Mouse (Mus musculus) kidney, postnatal 25 days (tissue): ENCODE data around the gene Syt14.
A peak's percentile ranks its signal among the peaks of the same experiment; 100 is the strongest.

Experiments
- DNase-seq, 2 experiments: peaks; one replicate each; pipeline ENCODE4 v3.0.0; 2021; ENCODE audit warnings: mixed read lengths in 2 of 2

Gene Syt14

GRCm38 (mm10) chr1:192986481-192986880, 49.1 kb downstream of the Syt14 start:
- no peak for DNase-seq

GRCm38 (mm10) chr1:192984333-192984732, 51.2 kb downstream of the Syt14 start:
- DNase-seq, result no peak

DNA sequence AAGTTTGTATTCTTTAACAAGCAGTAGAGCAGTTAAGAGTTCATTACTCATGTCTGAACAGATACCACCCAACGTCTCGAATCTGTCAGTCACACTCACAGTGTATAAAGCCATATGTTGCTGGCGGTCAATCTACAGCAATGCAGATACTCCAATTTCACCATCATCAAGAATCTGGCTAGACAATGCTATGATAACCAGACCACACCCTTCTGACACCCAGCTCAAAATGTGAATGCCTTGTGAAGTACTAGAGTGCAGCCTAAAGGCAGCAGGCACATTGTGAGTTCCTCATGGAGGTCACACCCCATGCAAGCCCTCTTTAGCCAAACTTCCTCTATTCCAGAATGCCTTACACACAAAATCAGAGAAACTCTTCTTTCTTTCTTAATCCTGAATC, 53.9 kb downstream of the Syt14 start:
- no peak for DNase-seq

DNA sequence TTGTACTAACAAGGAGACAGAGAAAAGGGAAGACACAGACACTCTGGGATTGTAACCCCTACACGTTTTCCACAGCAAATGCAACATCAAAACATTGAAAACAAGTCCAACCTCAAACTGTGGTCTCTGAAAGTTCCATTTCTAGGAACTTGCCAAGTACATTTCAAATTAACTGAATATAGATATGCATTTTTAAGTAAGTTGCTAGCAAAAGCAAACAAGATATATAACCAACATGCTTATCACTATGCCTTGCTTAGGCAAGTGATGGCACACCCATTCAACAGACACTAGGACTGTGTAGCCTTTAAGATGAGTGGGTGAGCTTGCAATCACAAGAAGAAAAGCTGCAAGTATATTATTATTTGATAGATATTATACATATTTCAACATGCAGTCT, 54.5 kb downstream of the Syt14 start:
- DNase-seq, result no peak

DNA sequence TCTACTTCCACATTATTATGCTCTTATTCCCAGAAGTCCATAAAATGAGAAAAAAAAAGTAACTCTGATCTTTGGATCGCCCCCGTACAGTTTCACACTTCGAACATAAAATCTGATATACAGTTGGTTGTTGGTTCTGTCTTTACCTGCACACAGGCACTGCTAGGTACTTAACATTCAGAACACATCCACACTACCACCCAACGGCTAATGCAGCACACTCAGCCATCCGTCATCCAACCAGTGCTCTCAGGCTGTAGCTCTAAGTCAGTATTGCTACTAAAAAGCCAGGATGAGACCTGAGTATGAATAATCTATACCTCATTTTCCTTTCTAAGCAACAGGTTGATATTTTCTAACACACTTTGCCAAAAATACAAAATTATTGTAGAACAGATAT, 73.3 kb downstream of the Syt14 start:
- no peak for DNase-seq

DNA sequence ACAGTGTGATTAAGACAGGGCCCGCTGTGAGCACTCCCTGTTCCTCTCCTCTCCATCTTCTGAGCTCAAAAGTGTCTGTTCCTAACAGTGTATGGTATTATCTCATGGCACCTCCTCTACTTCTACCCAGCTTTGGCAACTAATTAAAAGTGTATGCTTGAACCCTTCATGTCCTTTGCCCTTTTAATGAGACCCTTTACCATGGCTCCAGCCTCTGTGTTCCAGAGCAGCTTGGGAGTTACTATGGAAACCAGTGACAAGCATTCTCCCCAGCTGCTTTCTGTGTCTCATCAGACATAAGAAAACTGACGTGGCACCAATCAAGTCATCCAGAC, 87.8 kb downstream of the Syt14 start:
- no peak for DNase-seq

DNA sequence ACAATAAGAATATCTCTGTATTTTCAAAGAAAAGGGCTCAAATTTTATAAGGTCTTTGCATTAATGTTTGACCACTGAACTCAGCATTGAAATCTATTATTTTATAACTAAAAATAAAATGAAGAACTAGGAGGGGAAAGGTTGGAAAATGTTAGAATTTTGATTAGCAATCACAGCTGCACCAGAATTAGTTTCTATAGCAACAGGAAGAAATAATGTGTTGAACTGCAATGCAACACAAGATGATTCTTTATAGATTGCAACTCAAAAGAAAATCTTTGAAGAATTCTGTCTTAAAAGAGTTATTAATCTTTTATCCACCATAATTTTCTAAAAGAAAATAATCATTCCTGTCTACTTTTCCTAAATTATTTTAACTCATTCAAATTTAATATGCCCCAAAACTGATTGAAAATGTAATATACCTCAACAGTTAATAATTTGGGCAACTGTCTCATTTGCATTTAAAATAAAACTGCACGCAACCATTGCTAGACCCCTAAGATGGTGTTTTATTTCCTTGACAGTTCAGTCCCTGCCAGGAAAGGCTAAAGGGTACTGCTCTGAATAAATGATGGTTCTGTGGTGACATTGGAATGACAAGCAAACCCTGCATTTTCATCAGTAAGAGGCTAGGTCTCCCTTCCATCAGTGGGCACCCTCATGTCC, 88.3 kb downstream of the Syt14 start:
- DNase-seq, result no peak

DNA sequence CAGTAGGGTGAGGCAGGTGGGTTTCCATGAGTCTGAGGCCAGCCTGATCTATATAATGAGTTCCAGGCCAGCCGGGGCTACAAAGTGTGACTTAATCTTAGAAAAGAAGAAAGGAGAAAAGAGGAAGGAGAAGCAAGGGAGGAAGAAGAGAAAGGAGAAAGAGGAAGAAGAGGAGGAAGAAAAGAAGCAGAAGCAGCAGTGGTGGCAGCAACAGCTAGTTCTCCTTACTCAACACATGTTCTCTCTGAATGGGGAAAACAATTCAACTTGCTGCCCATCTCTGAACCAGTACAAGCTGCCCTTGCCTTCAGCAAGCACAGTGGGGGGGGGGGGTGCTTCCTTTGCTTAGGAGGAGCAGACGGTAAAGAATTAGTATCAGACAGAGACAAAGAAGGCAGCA, 96.5 kb downstream of the Syt14 start:
- no peak for DNase-seq

DNA sequence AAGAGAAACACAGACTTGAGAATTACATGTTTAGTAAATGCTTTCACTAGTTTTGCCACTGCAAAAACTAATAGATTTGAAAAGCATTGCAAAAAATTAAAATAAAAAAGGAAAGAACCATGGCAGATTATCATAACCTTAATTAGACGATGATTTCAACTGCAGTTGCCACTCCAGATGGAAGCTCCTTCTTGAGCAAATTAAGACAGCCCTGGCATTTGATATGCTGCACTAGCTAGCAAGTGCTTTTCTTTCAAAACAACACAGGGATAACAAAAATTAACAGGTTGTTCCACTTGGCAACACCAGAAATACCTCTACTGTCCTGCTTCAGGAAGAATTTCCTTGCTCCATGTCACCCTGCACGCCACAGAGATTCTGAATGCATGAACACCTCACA, 97.6 kb downstream of the Syt14 start:
- no peak for DNase-seq

DNA sequence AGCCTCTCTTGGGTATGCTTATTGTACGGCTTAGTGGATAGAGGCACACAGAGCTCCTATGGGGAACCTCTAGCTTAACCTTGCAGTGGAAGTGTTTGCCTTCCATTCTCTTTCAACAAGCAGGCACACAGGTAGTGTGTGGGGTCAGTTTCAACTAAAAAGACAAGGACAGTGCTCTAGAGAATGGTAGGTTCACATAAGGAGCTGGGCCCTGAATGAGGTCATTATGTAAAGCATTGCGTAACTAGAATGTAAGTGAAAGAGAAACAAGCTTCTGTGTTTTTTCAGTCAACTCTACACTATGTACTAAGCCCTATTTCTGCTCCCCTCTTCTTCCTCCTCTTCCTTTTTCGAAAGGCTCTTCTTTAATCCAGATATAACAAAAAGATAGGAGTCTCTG, 103.8 kb downstream of the Syt14 start:
- DNase-seq, result no peak

DNA sequence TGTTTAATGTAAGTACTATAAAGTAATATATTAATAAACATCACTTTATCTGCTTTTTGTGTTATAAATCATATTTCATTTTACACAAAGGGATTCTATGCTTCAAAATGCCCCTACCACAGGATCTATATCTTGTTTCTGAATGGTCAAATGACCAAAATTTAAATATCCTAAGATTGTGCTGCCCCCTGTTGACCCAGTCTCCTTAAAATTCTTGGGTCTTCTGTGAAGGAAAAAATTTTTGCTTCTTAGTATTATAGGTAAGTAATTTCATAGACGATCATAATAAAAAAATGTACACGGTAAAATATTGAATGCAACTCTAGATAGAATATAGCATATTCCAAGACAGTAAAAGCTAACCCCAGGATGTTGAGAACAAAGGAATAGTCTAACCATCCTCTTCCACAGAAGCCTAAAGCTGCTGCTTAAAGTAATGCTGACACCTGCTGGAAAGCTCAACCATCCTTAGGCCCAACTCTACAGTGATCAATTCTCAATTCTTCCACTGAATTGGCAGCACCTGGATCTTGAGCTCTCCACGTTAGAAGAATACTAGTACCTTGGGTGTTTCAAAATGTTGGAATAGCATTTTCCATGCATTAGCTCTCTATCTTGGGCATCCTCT, 123.4 kb downstream of the Syt14 start:
- peak in 1 of 2 experiments; percentile 64 for DNase-seq

GRCm38 (mm10) chr1:192901516-192901915, 134.1 kb downstream of the Syt14 start:
- DNase-seq, result no peak

DNA sequence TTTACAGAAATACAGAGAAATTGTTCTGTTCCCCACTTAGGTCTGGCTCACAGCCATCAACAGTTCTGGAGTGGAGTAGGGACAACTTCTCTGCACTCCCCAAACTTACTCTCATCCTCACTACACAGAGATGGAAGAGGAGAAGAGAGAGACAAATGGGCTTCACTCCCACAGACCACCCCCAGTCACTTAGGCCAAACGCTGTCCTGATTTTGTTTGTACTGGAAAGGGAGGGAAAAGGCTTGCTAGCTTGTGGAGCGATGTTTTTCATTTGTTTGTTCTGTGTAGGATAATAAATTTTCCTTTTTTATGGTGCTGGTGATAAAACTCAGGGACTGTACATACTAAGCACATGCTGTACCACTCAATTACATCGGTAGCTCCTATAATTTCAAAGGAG, 134.7 kb downstream of the Syt14 start:
- DNase-seq, result no peak

DNA sequence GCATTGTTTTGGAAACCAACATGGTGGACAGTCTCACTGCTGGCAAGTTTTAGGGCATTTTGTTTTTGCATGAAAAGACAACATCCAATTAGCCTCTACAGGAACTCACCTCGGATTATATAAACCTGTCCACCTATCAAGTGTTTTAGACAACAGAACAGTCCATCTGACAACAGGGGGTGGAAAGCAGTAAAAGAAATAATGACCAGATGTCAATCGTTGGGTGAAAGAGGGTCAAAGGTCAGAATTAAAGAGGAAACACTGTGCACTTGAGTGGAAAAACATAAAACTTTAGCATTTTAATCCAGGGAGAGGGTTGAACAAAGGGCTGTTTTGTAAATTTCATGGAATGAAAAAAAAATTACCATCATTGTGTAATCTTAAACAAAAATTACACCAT, 136.8 kb downstream of the Syt14 start:
- DNase-seq, result no peak

DNA sequence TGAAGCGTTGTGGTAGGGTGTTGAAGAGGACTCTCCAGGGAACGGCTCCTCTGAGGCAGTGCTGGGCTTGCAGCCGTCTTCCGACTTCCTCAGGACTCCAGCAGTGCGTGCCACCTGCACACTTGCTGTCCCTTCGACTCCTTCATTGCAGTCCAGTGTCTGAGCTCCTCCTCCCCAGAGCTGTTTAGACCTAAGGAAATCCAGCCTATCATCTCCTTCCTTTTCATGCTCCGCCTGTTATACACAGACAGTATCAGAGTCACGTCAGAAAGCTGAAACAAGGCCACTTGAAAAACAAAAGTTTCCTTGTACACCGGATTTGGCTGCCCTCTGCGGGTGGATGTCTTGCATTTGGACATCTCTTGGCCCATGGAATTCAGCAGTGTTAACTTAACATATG, 138.4 kb downstream of the Syt14 start:
- no peak for DNase-seq

DNA sequence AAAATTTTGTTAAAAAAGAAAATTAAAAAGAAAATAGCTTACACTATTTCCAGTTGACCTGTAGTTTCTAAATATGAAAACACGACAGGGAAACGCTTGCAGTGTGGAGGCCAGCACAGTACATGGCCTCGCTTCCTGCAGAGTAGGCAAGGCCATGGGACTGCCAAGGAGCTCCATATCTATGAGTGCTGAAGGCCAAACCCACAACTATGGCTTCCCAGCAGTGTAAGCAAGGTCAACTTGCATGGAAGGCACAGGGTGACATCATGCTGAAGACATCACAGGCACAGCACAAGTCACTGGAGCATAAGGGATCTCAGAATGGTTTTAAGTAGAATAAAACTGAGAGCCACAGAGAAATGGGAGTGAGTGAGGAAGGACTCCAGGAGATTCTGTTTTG, 139.5 kb downstream of the Syt14 start:
- DNase-seq, result no peak

- DNase-seq, result no peak
Observed at GRCm38 (mm10) chr1:192890716-192891115, 144.9 kb downstream of the Syt14 start.

DNA sequence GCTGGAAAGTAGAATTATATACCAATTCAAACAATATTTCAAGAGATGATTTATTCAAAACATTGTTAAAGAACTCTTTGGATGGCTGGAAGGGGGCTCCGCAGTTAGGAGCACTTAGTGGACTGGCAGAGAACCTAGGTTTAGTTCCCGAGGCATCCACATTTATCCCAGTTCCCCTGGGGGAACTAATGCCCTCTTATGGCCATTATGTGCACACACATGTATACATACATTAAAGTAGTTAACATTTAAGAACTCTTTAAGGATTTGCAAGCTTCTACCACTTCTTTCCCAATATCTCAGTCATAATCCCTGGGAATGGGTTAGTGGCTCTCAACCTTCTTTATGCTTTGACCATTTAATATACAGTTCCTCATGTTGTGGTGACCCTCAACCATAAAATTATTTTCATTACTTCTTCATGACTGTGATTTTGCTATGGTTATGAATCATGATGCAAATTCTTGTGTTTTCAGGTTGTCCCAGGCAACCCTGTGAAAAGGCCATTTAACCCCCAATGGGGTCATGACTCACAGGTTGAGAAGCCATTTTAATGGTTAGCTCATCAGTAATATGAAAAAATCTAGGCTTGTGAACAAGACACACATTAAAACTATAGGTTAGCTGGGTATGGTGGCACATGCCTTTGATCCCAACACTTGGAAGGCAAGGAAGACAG, 152.8 kb downstream of the Syt14 start:
- DNase-seq, result no peak

GRCm38 (mm10) chr1:192880130-192880529, 155.4 kb downstream of the Syt14 start:
- no peak for DNase-seq

- no peak for DNase-seq
Observed at GRCm38 (mm10) chr1:192879086-192879580, 156.4 kb downstream of the Syt14 start.

- no peak for DNase-seq
Observed at GRCm38 (mm10) chr1:192872841-192873240, 162.7 kb downstream of the Syt14 start.

DNA sequence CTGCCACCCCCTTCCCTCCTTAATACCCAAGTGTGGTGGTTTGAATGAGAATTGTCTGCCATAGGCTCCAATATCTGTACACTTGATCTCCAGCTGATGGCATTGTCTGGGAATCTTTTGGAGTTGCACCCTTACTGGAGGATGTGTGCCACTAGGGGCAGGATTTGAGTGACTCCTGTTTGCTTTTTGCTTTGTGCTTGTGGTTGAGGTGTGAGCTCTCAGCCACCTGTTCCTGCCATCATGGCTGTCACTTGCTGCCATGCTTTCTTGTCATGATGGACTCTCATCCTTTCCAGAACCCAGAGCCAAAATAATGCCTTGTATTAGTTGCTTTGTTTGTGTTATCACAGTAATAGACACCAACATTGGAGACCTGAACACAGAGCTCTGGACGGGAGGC, 165.8 kb downstream of the Syt14 start:
- DNase-seq, result no peak

DNA sequence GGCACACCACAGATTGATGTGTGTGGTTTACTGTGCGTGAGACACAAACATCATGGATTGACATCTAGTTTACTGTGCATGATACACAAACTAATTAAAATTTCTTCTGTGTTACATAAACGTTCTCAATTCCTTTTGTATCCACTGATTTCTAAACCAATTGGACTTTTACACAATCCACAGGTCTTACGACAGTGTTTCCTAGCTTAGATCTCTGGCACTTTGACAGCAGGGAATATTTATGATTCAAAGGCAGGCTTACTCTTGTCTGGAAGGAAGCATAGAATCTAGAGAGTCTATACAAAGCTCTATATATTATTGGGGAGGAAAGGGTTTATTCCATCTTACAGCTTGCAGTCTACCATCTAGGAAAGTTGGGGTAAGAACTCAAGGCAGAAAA, 171.1 kb downstream of the Syt14 start:
- no peak for DNase-seq

GRCm38 (mm10) chr1:192861305-192861960, 174.1 kb downstream of the Syt14 start:
- DNase-seq, result no peak
